Mouse (Mus musculus): Measurements from ENCODE around the gene Gorasp2. TPM values are rescaled to one million over a fixed set of nuclear protein-coding genes. Genes with fewer than 3 reads are reported as not detected.
A peak's percentile ranks its signal among the peaks of the same experiment; 100 is the strongest.

Gene Gorasp2
- total and polyA plus RNA-seq, 3 experiments, result 45.0 to 203 (median 69.4) TPM

DNA sequence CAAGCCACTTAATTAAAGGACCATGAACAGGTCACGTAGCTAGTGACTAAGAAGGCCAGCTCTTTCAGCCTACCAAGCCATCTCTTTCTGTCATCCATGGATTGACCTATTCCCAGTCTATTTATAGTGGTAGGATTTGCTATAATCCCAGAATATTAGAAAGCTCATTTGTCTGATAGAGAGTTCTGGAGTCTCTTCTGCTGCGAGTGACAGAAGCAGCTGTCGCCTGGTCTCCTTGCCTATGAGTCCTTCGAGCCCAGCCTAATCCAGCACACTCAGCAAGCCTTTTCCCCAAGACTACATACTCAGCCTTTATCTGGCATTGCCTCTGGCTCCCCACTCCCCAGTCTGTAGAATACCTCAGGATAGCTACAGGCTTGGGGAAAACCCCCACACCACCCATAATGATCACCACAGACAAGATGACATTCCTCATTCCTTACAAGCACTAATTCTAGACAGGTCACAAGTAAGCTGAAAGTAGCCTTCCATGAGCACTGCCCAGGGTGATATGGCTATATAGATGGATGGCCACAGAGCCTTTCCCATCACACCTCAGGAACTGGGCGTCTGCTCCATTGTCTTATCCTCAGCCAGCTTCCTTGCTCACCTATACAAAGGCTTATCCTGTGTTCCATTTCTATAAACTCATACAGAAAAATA, 27.2 kb upstream of the Gorasp2 start:
- ATAC-seq (ENCODE audit: extremely low read depth, insufficient number of reproducible peaks, low FRiP score, poor library complexity, severe bottlenecking) (no peak), DNase-seq (ENCODE audit: low spot score) (no peak)
- H3K4me3 ChIP-seq (ENCODE audit: low read depth, low read length), result no peak overlapping the region
- TF ChIP-seq TAL1 (conservative IDR thresholded peaks at IDR 0.05; ENCODE audit: low read depth, low read length), result no peak
- no peak for TF ChIP-seq CTCF (IDR thresholded peaks at IDR 0.05; ENCODE audit: low read depth, low read length)
- TF ChIP-seq POLR2AphosphoS5 (IDR thresholded peaks at IDR 0.05; ENCODE audit: insufficient replicate concordance, low read depth, low read length), result no peak
- TF ChIP-seq GATA2 (IDR thresholded peaks at IDR 0.05; ENCODE audit: borderline replicate concordance, low read depth, low read length), result no peak
- TF ChIP-seq GATA1 (IDR thresholded peaks at IDR 0.05; ENCODE audit: borderline replicate concordance, low read length), result no peak
- H3K9me3 ChIP-seq (replicated peaks), result peaks cover 8% of the 10 kb centered on the region
- H3K36me3 ChIP-seq (replicated peaks), result no peaks in the 10 kb centered on the region
- peaks cover 12% of the 10 kb centered on the region for H3K27me3 ChIP-seq (ENCODE audit: insufficient read depth, low read length)
- no peaks in the 10 kb centered on the region for H3K4me1 ChIP-seq (ENCODE audit: insufficient read depth, low read depth, low read length)

GRCm38 (mm10) chr2:70640968-70641367, 20.4 kb upstream of the Gorasp2 start:
- Histone ChIP-seq H3K27me3 (ENCODE audit: insufficient read depth, low read length) (peaks cover 11% of the 10 kb centered on the region), H3K9me3 (replicated peaks) (peaks cover 8% of the 10 kb centered on the region), H3K4me3 (ENCODE audit: low read depth, low read length) (no peak overlapping the region), H3K4me1 (ENCODE audit: insufficient read depth, low read depth, low read length) (no peaks in the 10 kb centered on the region), H3K36me3 (replicated peaks) (no peaks in the 10 kb centered on the region)
- peak; percentile 28; the same call in 1 of the 2 replicates for ATAC-seq (ENCODE audit: extremely low read depth, insufficient number of reproducible peaks, low FRiP score, poor library complexity, severe bottlenecking)
- TF ChIP-seq POLR2AphosphoS5 (IDR thresholded peaks at IDR 0.05; ENCODE audit: insufficient replicate concordance, low read depth, low read length), result no peak
- TF ChIP-seq GATA2 (IDR thresholded peaks at IDR 0.05; ENCODE audit: borderline replicate concordance, low read depth, low read length), result no peak
- TF ChIP-seq GATA1 (IDR thresholded peaks at IDR 0.05; ENCODE audit: borderline replicate concordance, low read length), result no peak
- TF ChIP-seq CTCF (IDR thresholded peaks at IDR 0.05; ENCODE audit: low read depth, low read length), result no peak
- no peak for TF ChIP-seq TAL1 (conservative IDR thresholded peaks at IDR 0.05; ENCODE audit: low read depth, low read length)
- no peak for DNase-seq (ENCODE audit: low spot score)

- no peaks in the 10 kb centered on the region for H3K4me1 ChIP-seq (ENCODE audit: insufficient read depth, low read depth, low read length)
- no peak for TF ChIP-seq GATA2 (IDR thresholded peaks at IDR 0.05; ENCODE audit: borderline replicate concordance, low read depth, low read length)
- TF ChIP-seq GATA1 (IDR thresholded peaks at IDR 0.05; ENCODE audit: borderline replicate concordance, low read length), result no peak
- no peak for TF ChIP-seq CTCF (IDR thresholded peaks at IDR 0.05; ENCODE audit: low read depth, low read length)
- TF ChIP-seq TAL1 (conservative IDR thresholded peaks at IDR 0.05; ENCODE audit: low read depth, low read length), result no peak
- no peak for TF ChIP-seq POLR2AphosphoS5 (IDR thresholded peaks at IDR 0.05; ENCODE audit: insufficient replicate concordance, low read depth, low read length)
- ATAC-seq (ENCODE audit: extremely low read depth, insufficient number of reproducible peaks, low FRiP score, poor library complexity, severe bottlenecking) (no peak), DNase-seq (ENCODE audit: low spot score) (no peak)
- peaks cover 11% of the 10 kb centered on the region for H3K27me3 ChIP-seq (ENCODE audit: insufficient read depth, low read length)
- H3K36me3 ChIP-seq (replicated peaks), result no peaks in the 10 kb centered on the region
- H3K9me3 ChIP-seq (replicated peaks), result no peaks in the 10 kb centered on the region
- no peak overlapping the region for H3K4me3 ChIP-seq (ENCODE audit: low read depth, low read length)
Measured at GRCm38 (mm10) chr2:70642971-70643565, 18.3 kb upstream of the Gorasp2 start.

GRCm38 (mm10) chr2:70645266-70645780, 16.1 kb upstream of the Gorasp2 start:
- ATAC-seq (ENCODE audit: extremely low read depth, insufficient number of reproducible peaks, low FRiP score, poor library complexity, severe bottlenecking) (no peak), DNase-seq (ENCODE audit: low spot score) (no peak)
- TF ChIP-seq TAL1 (conservative IDR thresholded peaks at IDR 0.05; ENCODE audit: low read depth, low read length), result no peak
- no peaks in the 10 kb centered on the region for H3K4me1 ChIP-seq (ENCODE audit: insufficient read depth, low read depth, low read length)
- H3K9me3 ChIP-seq (replicated peaks), result no peaks in the 10 kb centered on the region
- H3K4me3 ChIP-seq (ENCODE audit: low read depth, low read length), result no peak overlapping the region
- H3K27me3 ChIP-seq (ENCODE audit: insufficient read depth, low read length), result peaks cover 17% of the 10 kb centered on the region
- no peaks in the 10 kb centered on the region for H3K36me3 ChIP-seq (replicated peaks)

- H3K27me3 ChIP-seq (ENCODE audit: insufficient read depth, low read length), result peaks cover 30% of the 10 kb centered on the region
- H3K36me3 ChIP-seq (replicated peaks), result no peaks in the 10 kb centered on the region
- H3K4me1 ChIP-seq (ENCODE audit: insufficient read depth, low read depth, low read length), result no peaks in the 10 kb centered on the region
- TF ChIP-seq CTCF (IDR thresholded peaks at IDR 0.05; ENCODE audit: low read depth, low read length) (no peak), GATA2 (IDR thresholded peaks at IDR 0.05; ENCODE audit: borderline replicate concordance, low read depth, low read length) (no peak), TAL1 (conservative IDR thresholded peaks at IDR 0.05; ENCODE audit: low read depth, low read length) (no peak)
- ATAC-seq (ENCODE audit: extremely low read depth, insufficient number of reproducible peaks, low FRiP score, poor library complexity, severe bottlenecking) (no peak), DNase-seq (ENCODE audit: low spot score) (no peak)
- H3K4me3 ChIP-seq (ENCODE audit: low read depth, low read length), result no peak overlapping the region
- no peaks in the 10 kb centered on the region for H3K9me3 ChIP-seq (replicated peaks)
Measured at GRCm38 (mm10) chr2:70647681-70648080, 13.7 kb upstream of the Gorasp2 start.

GRCm38 (mm10) chr2:70648271-70648670, 13.1 kb upstream of the Gorasp2 start:
- Histone ChIP-seq H3K4me1 (ENCODE audit: insufficient read depth, low read depth, low read length) (no peaks in the 10 kb centered on the region), H3K36me3 (replicated peaks) (no peaks in the 10 kb centered on the region), H3K9me3 (replicated peaks) (no peaks in the 10 kb centered on the region), H3K4me3 (ENCODE audit: low read depth, low read length) (no peak overlapping the region), H3K27me3 (ENCODE audit: insufficient read depth, low read length) (peaks cover 33% of the 10 kb centered on the region)
- no peak for DNase-seq (ENCODE audit: low spot score)
- ATAC-seq (ENCODE audit: extremely low read depth, insufficient number of reproducible peaks, low FRiP score, poor library complexity, severe bottlenecking), result no peak
- TF ChIP-seq POLR2AphosphoS5 (IDR thresholded peaks at IDR 0.05; ENCODE audit: insufficient replicate concordance, low read depth, low read length) (no peak), GATA1 (IDR thresholded peaks at IDR 0.05; ENCODE audit: borderline replicate concordance, low read length) (no peak), CTCF (IDR thresholded peaks at IDR 0.05; ENCODE audit: low read depth, low read length) (no peak), GATA2 (IDR thresholded peaks at IDR 0.05; ENCODE audit: borderline replicate concordance, low read depth, low read length) (no peak), TAL1 (conservative IDR thresholded peaks at IDR 0.05; ENCODE audit: low read depth, low read length) (no peak)
